ENCODE assay signal across 8 mouse cellular contexts in genomic region chr10:14450073-14450472, GRCm38 (mm10).
DNase-seq lines count a peak whose midpoint lies in the region; ATAC-seq and TF ChIP-seq lines count a peak whose summit lies in the region.
"Had no signal": no experiment of that assay in that cellular context is flagged by ENCODE, and none has a peak within 500 bp of the region (broad histone marks: within the 10 kb centered on the region; RNA-seq: fewer than 3 reads in every experiment).

No protein-coding gene starts in this region.

- no peak overlapping the region for H3K4me3 ChIP-seq in liver, adult 2 months (ENCODE audit: insufficient read depth, low read depth, low read length)
- no peak overlapping the region for H3K4me3 ChIP-seq in liver, embryonic 12.5 days
- H3K4me3 ChIP-seq in bone marrow macrophage, adult 2 months (ENCODE audit: insufficient read depth, low read length), result no peak overlapping the region
- H3K4me3 ChIP-seq in small intestine, adult 2 months (ENCODE audit: low read depth, low read length), result no peak overlapping the region
- H3K4me3 ChIP-seq: embryonic facial prominence, embryonic 13.5 days had no signal

- WGBS in liver, adult 2 months, result 79% methylated on average over 7 of the region's 7 CpGs
- WGBS in liver, embryonic 12.5 days (ENCODE audit: insufficient replicate concordance), result 62% methylated on average over 7 of the region's 7 CpGs
- WGBS in small intestine, adult 2 months, result 71% methylated on average over 7 of the region's 7 CpGs

- H3K4me2 ChIP-seq in liver, embryonic 12.5 days, result no peak overlapping the region
- H3K4me2 ChIP-seq: embryonic facial prominence, embryonic 13.5 days had no signal

- no peak for TF ChIP-seq POLR2A in liver, adult 2 months (IDR thresholded peaks at IDR 0.05; ENCODE audit: extremely low read depth, insufficient read depth, low read length)
- TF ChIP-seq POLR2A in bone marrow macrophage, adult 2 months (IDR thresholded peaks at IDR 0.05; ENCODE audit: borderline replicate concordance, low read depth, low read length), result no peak
- TF ChIP-seq POLR2A in small intestine, adult 2 months (IDR thresholded peaks at IDR 0.05; ENCODE audit: low read depth, low read length), result no peak

- peak; percentile 2 for DNase-seq in liver, adult 2 months (ENCODE audit: extremely low read depth, low read depth, low spot score)
- DNase-seq in ES-CJ7 (ENCODE audit: low read depth, low spot score), result peak; percentile 75
- no peak for DNase-seq in ovary, postnatal 14 days (ENCODE audit: low spot score)
- no peak for DNase-seq in layer of hippocampus, adult 18-20 months (ENCODE audit: low spot score in 2 of 2)

- no peaks in the 10 kb centered on the region for H3K36me3 ChIP-seq in liver, adult 2 months (ENCODE audit: control insufficient read depth, insufficient read depth, low read length)
- H3K36me3 ChIP-seq in liver, embryonic 12.5 days, result no peaks in the 10 kb centered on the region
- H3K36me3 ChIP-seq in small intestine, adult 2 months (ENCODE audit: control insufficient read depth, insufficient read depth, low read length), result no peaks in the 10 kb centered on the region
- H3K36me3 ChIP-seq: embryonic facial prominence, embryonic 13.5 days had no signal

- no peak overlapping the region for H3K9ac ChIP-seq in liver, adult 2 months (ENCODE audit: low read depth, low read length)
- no peak overlapping the region for H3K9ac ChIP-seq in liver, embryonic 12.5 days
- H3K9ac ChIP-seq: embryonic facial prominence, embryonic 13.5 days had no signal

- no peaks in the 10 kb centered on the region for H3K79me2 ChIP-seq in liver, adult 2 months (ENCODE audit: control insufficient read depth, insufficient read depth, low read length)

- no peaks in the 10 kb centered on the region for H3K9me3 ChIP-seq in liver, embryonic 12.5 days (replicated peaks)
- H3K9me3 ChIP-seq: embryonic facial prominence, embryonic 13.5 days had no signal

- no peak for ATAC-seq in liver, embryonic 12.5 days

- TF ChIP-seq CTCF in liver, adult 2 months (IDR thresholded peaks at IDR 0.05; ENCODE audit: low read depth, low read length), result peak; percentile 71
- peak; percentile 30; the same call in 1 of the 2 replicates for TF ChIP-seq CTCF in bone marrow macrophage, adult 2 months (IDR thresholded peaks at IDR 0.05; ENCODE audit: low read depth, low read length)
- TF ChIP-seq CTCF in small intestine, adult 2 months (IDR thresholded peaks at IDR 0.05; ENCODE audit: extremely low read depth, insufficient read length, insufficient replicate concordance, low read depth, low read length), result peak; percentile 51; the same call in 1 of the 2 replicates

- no peaks in the 10 kb centered on the region for H3K4me1 ChIP-seq in liver, adult 2 months (ENCODE audit: control insufficient read depth, insufficient read depth, low read length)
- no peaks in the 10 kb centered on the region for H3K4me1 ChIP-seq in liver, embryonic 12.5 days
- H3K4me1 ChIP-seq in bone marrow macrophage, adult 2 months (ENCODE audit: control insufficient read depth, insufficient read depth, low read length), result no peaks in the 10 kb centered on the region
- H3K4me1 ChIP-seq in small intestine, adult 2 months (ENCODE audit: control insufficient read depth, insufficient read depth, insufficient read length, low read length), result no peaks in the 10 kb centered on the region
- H3K4me1 ChIP-seq: embryonic facial prominence, embryonic 13.5 days had no signal

- no peaks in the 10 kb centered on the region for H3K27me3 ChIP-seq in liver, adult 2 months (ENCODE audit: control insufficient read depth, insufficient read depth, low read length)
- no peaks in the 10 kb centered on the region for H3K27me3 ChIP-seq in liver, embryonic 12.5 days (replicated peaks)
- no peaks in the 10 kb centered on the region for H3K27me3 ChIP-seq in small intestine, adult 2 months (ENCODE audit: control insufficient read depth, insufficient read depth, low read length)
- H3K27me3 ChIP-seq: embryonic facial prominence, embryonic 13.5 days had no signal

- no peak overlapping the region for H3K27ac ChIP-seq in liver, adult 2 months (replicated peaks; ENCODE audit: insufficient read depth, low read depth, low read length)
- H3K27ac ChIP-seq in liver, embryonic 12.5 days, result no peak overlapping the region
- H3K27ac ChIP-seq in bone marrow macrophage, adult 2 months (ENCODE audit: insufficient read depth, low read depth, low read length), result no peak overlapping the region
- no peak overlapping the region for H3K27ac ChIP-seq in small intestine, adult 2 months (ENCODE audit: insufficient read depth, low read depth, low read length)
- H3K27ac ChIP-seq: embryonic facial prominence, embryonic 13.5 days had no signal

Comparison
In these comparisons a context has a peak if more than half of its experiments do, and no peak if none do; other contexts are left out.
1. DNase-seq: peak in liver, adult 2 months (single experiment) and ES-CJ7 (single experiment); none in ovary, postnatal 14 days (single experiment) and layer of hippocampus, adult 18-20 months (0 of 2).
2. Peak in every context shown above with its lines, with median percentiles within 50 percentile points of each other: CTCF ChIP-seq.